Mouse (Mus musculus) embryonic facial prominence, embryonic 12.5 days (tissue): Measurements from ENCODE around the gene Slc35b2. TPM values are rescaled to one million over a fixed set of nuclear protein-coding genes. Genes with fewer than 3 reads are reported as not detected.

ENCODE experiments used
- ATAC-seq: fragments of 200-750 bp; cut with Nextera tagmentation; 2 replicates; pipeline ENCODE4 v1.8.0; 2017; ENCODE audit not compliant: insufficient number of reproducible peaks, insufficient read depth, low FRiP score, low TSS enrichment
- H3K27ac ChIP-seq: fragments of 300-500 bp; sonication (generic); 2 replicates; pipeline ENCODE4 v1.5.1; 2016; ENCODE audit warnings: mild to moderate bottlenecking
- H3K27me3 ChIP-seq: fragments of 300-500 bp; sonication (generic); 2 replicates; pipeline ENCODE4 v1.6.1; 2016; ENCODE audit warnings: mild to moderate bottlenecking, moderate library complexity
- H3K36me3 ChIP-seq: fragments of 300-500 bp; sonication (generic); 2 replicates; pipeline ENCODE4 v1.6.1; 2016; ENCODE audit warnings: mild to moderate bottlenecking
- H3K4me1 ChIP-seq: fragments of 300-500 bp; sonication (generic); 2 replicates; pipeline ENCODE4 v1.6.1; 2016
- H3K4me2 ChIP-seq: fragments of 300-500 bp; sonication (generic); replicated peaks from 2 replicates; pipeline ENCODE4 v1.6.1; 2016; ENCODE audit warnings: mild to moderate bottlenecking, moderate library complexity
- H3K4me3 ChIP-seq: fragments of 300-500 bp; sonication (generic); 2 replicates; pipeline ENCODE4 v1.5.1; 2016; ENCODE audit warnings: mild to moderate bottlenecking
- H3K9ac ChIP-seq: fragments of 300-500 bp; sonication (generic); 2 replicates; pipeline ENCODE4 v1.6.1; 2016; ENCODE audit warnings: mild to moderate bottlenecking, moderate library complexity
- H3K9me3 ChIP-seq: fragments of 300-500 bp; sonication (generic); 2 replicates; pipeline ENCODE4 v1.6.1; 2016; ENCODE audit warnings: mild to moderate bottlenecking, moderate library complexity
- WGBS: fragments of 180-500 bp; shearing (Covaris S2); methylation state at CpG from one replicate; pipeline ENCODE4 v1.1.7; 2016; 5-methylcytosine and 5-hydroxymethylcytosine counted together
- polyA plus RNA-seq: library from polyadenylated mRNA; unstranded; fragments of >200 nt; fragmentation: Nextera tagmentation; extraction: Ambion mirVana; gene quantifications from 2 replicates; pipeline ENCODE4 v1.2.1, GENCODE M21; 2016

The Slc35b2 gene
- polyA plus RNA-seq, 1 experiment from 2014 or later, result 108 TPM

- 70% methylated on average over 8 of the region's 8 CpGs for WGBS
- Histone ChIP-seq H3K36me3 (no peaks in the 10 kb centered on the region), H3K27ac (no peak overlapping the region), H3K4me2 (no peak overlapping the region), H3K9ac (no peak overlapping the region), H3K4me3 (no peak overlapping the region), H3K4me1 (peaks cover 4% of the 10 kb centered on the region; the same call in 1 of the 2 replicates), H3K9me3 (no peaks in the 10 kb centered on the region), H3K27me3 (no peaks in the 10 kb centered on the region)
- ATAC-seq, result no peak
Observed at GRCm38 (mm10) chr17:45612008-45612407, 48.3 kb downstream of the Slc35b2 start.

GRCm38 (mm10) chr17:45612921-45613320, 49.2 kb downstream of the Slc35b2 start:
- no peak overlapping the region for H3K4me3 ChIP-seq
- no peak overlapping the region for H3K9ac ChIP-seq
- H3K9me3 ChIP-seq, result no peaks in the 10 kb centered on the region
- peaks cover 4% of the 10 kb centered on the region; the same call in 1 of the 2 replicates for H3K4me1 ChIP-seq
- 86% methylated on average over 7 of the region's 7 CpGs for WGBS
- H3K27me3 ChIP-seq, result no peaks in the 10 kb centered on the region
- H3K4me2 ChIP-seq, result no peak overlapping the region
- no peaks in the 10 kb centered on the region for H3K36me3 ChIP-seq
- ATAC-seq, result no peak
- no peak overlapping the region for H3K27ac ChIP-seq

- Histone ChIP-seq H3K4me2 (no peak overlapping the region), H3K4me1 (peaks cover 11% of the 10 kb centered on the region; the same call in 1 of the 2 replicates), H3K27me3 (no peaks in the 10 kb centered on the region), H3K4me3 (no peak overlapping the region), H3K36me3 (no peaks in the 10 kb centered on the region), H3K9me3 (no peaks in the 10 kb centered on the region), H3K27ac (no peak overlapping the region), H3K9ac (no peak overlapping the region)
- no peak for ATAC-seq
- 23% methylated on average over 4 of the region's 4 CpGs for WGBS
Observed at GRCm38 (mm10) chr17:45616046-45616650, 52.5 kb downstream of the Slc35b2 start.

GRCm38 (mm10) chr17:45616679-45617078, 53.0 kb downstream of the Slc35b2 start:
- no peak overlapping the region for H3K4me3 ChIP-seq
- no peak for ATAC-seq
- H3K27me3 ChIP-seq, result no peaks in the 10 kb centered on the region
- no peaks in the 10 kb centered on the region for H3K9me3 ChIP-seq
- no peak overlapping the region for H3K9ac ChIP-seq
- 79% methylated on average over 3 of the region's 3 CpGs for WGBS
- no peak overlapping the region for H3K4me2 ChIP-seq
- H3K27ac ChIP-seq, result no peak overlapping the region
- peaks cover 11% of the 10 kb centered on the region; the same call in 1 of the 2 replicates for H3K4me1 ChIP-seq
- H3K36me3 ChIP-seq, result no peaks in the 10 kb centered on the region

Other genes starting within 250 kb of the Slc35b2 start
- 76.4 and 76.6 TPM in 2 replicates for gene Cdc5l, start 130.1 kb upstream of the Slc35b2 start, polyA plus RNA-seq
- 0.49 and 0.89 TPM in 2 replicates for gene Spats1, start 88.5 kb upstream of the Slc35b2 start, polyA plus RNA-seq
- 25.7 and 26.6 TPM in 2 replicates for gene Aars2, start 57.0 kb upstream of the Slc35b2 start, polyA plus RNA-seq
- gene Tcte1, start 40.4 kb upstream of the Slc35b2 start, polyA plus RNA-seq, result 1.4 and 1.6 TPM in 2 replicates
- 9.2 and 11.1 TPM in 2 replicates for gene Tmem151b, start 14.2 kb upstream of the Slc35b2 start, polyA plus RNA-seq
- 6.7 and 8.3 TPM in 2 replicates for gene Nfkbie, start 8.2 kb upstream of the Slc35b2 start, polyA plus RNA-seq
- 1,470 and 1,480 TPM in 2 replicates for gene Hsp90ab1, start 9.4 kb downstream of the Slc35b2 start, polyA plus RNA-seq
- gene Slc29a1, start 35.7 kb downstream of the Slc35b2 start, polyA plus RNA-seq, result 59.1 and 60.5 TPM in 2 replicates
- gene Mymx, start 38.2 kb downstream of the Slc35b2 start, polyA plus RNA-seq, result 9.2 and 10.7 TPM in 2 replicates
- gene Capn11, start 95.5 kb downstream of the Slc35b2 start, polyA plus RNA-seq, result 0.75 and 0.91 TPM in 2 replicates
- 137 and 153 TPM in 2 replicates for gene Mrpl14, start 122.4 kb downstream of the Slc35b2 start, polyA plus RNA-seq
- gene Tmem63b, start 123.0 kb downstream of the Slc35b2 start, polyA plus RNA-seq, result 43.1 and 45.4 TPM in 2 replicates
- gene 1600014C23Rik, start 170.0 kb downstream of the Slc35b2 start, polyA plus RNA-seq, result 0.47 TPM in 1 of 2 replicates, not detected in the other